Mouse (Mus musculus) kidney, adult 2 months (tissue): ENCODE measurements at regions not wholly inside any gene's neighbourhood (a gene's known extent, or its start where the extent isn't known, plus 50 kb on each side); places are given as distances from the start of the nearest gene placed in this dataset.

Source experiments
- CTCF ChIP-seq: fragments of 200-500 bp; conservative IDR thresholded peaks from 2 replicates; pipeline ENCODE4 v1.5.1; 2011; ENCODE audit warnings: low read depth, mild to moderate bottlenecking, control low read depth, low read length, moderate library complexity, mixed read lengths; ENCODE audit not compliant: insufficient read depth, insufficient read length
- POLR2A ChIP-seq: fragments of 200-500 bp; IDR thresholded peaks from one replicate; pipeline ENCODE4 v1.6.1; 2011; ENCODE audit warnings: low read depth, low read length, control low read depth

GRCm38 (mm10) chr13:44132510-44132909 is 347.9 kb downstream of the Cd83 start:
- TF ChIP-seq CTCF (no peak), POLR2A (no peak)
